Mouse (Mus musculus) embryonic facial prominence, embryonic 10.5 days (tissue): Measurements from ENCODE around the gene Myo16. TPM values are rescaled to one million over a fixed set of nuclear protein-coding genes. Genes with fewer than 3 reads are reported as not detected.
A peak's percentile ranks its signal among the peaks of the same experiment; 100 is the strongest.

Source experiments
- DNase-seq: peaks from one replicate; pipeline ENCODE4 v3.0.0-alpha.2; 2017; ENCODE audit warnings: low spot score
- H3K27ac ChIP-seq: fragments of 300-500 bp; sonication (generic); replicated peaks from 2 replicates; pipeline ENCODE4 v1.5.1; 2016; ENCODE audit warnings: mild to moderate bottlenecking
- H3K27me3 ChIP-seq: fragments of 300-500 bp; sonication (generic); replicated peaks from 2 replicates; pipeline ENCODE4 v1.6.1; 2016; ENCODE audit warnings: low read depth, mild to moderate bottlenecking; ENCODE audit not compliant: poor library complexity, severe bottlenecking
- H3K36me3 ChIP-seq: fragments of 300-500 bp; sonication (generic); replicated peaks from 2 replicates; pipeline ENCODE4 v1.6.1; 2016; ENCODE audit warnings: mild to moderate bottlenecking, moderate library complexity
- H3K4me1 ChIP-seq: fragments of 300-500 bp; sonication (generic); 2 replicates; pipeline ENCODE4 v1.6.1; 2016
- H3K4me3 ChIP-seq: fragments of 300-500 bp; sonication (generic); 2 replicates; pipeline ENCODE4 v1.5.1; 2016; ENCODE audit warnings: mild to moderate bottlenecking, moderate library complexity
- H3K9me3 ChIP-seq: fragments of 300-500 bp; sonication (generic); 2 replicates; pipeline ENCODE4 v1.6.1; 2016; ENCODE audit warnings: mild to moderate bottlenecking
- WGBS: fragments of 180-500 bp; shearing (Covaris S2); methylation state at CpG from one replicate; pipeline ENCODE4 v1.1.7; 2016; 5-methylcytosine and 5-hydroxymethylcytosine counted together
- polyA plus RNA-seq: library from polyadenylated mRNA; unstranded; fragments of >200 nt; fragmentation: Nextera tagmentation; extraction: Ambion mirVana; gene quantifications from 2 replicates; pipeline ENCODE4 v1.2.1, GENCODE M21; 2016

Myo16 gene
- polyA plus RNA-seq: 0.97 and 1.1 TPM in 2 replicates

- Histone ChIP-seq H3K4me3 (peak within 1 kb of the TSS; percentile 76), H3K4me1 (peaks cover 14% of the 10 kb centered on the region; the same call in 1 of the 2 replicates), H3K9me3 (0 out of 2 replicates have a peak, but pooled peaks cover 1% of the 10 kb centered on the region), H3K27ac (peak within 1 kb of the TSS; percentile 82), H3K36me3 (no peaks in the 10 kb centered on the region), H3K27me3 (peaks cover 45% of the 10 kb centered on the region)
- under 1% methylated on average over 61 of the region's 61 CpGs for WGBS
- DNase-seq: peak; percentile 68
These were observed at the start of gene Myo16 for GRCm38 (mm10) chr8:10153611-10154438. Gene Myo16 (plus strand): TSS chr8:10153911.

DNA sequence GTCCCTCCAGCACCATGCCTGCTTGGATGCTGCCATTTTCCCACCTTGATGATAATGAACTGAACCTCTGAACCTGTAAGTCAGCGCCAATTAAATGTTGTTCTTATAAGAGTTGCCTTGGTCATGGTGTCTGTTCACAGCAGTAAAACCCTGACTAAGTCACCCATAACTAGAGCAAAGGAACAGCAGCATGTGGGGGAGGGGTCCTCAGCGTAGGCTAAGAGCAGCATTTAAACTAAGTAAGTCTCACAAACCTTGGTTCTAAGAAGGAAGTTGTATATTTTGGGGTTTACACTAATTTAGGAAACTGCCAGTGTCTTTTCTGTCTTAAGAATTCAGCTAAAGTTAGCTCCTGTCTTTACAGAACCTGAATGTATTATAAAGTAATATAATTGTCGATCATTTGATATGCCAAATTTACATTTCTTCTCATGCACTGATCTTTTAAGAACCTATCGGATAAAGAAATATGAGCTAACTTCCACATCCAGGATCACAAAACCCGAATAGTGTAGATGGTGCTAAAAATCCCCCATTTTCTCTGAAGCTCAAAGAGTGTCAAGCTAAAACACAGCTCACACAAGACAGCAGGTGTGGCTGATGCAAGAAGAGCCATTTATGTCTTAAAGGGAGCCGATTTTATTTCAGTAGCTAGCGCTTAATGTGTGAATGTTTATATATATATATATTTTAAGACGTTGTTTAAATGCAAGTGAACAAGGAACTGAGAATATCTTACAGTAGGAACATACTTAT is 45.0 kb upstream of the Myo16 start:
- H3K9me3 ChIP-seq: no peaks in the 10 kb centered on the region
- 87% methylated on average over 8 of the region's 8 CpGs for WGBS
- no peak overlapping the region for H3K4me3 ChIP-seq
- H3K27ac ChIP-seq: no peak overlapping the region
- no peaks in the 10 kb centered on the region for H3K27me3 ChIP-seq
- no peaks in the 10 kb centered on the region for H3K4me1 ChIP-seq
- DNase-seq: no peak
- no peaks in the 10 kb centered on the region for H3K36me3 ChIP-seq

GRCm38 (mm10) chr8:10122749-10123148 is 31.0 kb upstream of the Myo16 start:
- no peaks in the 10 kb centered on the region for H3K27me3 ChIP-seq
- 90% methylated on average over 5 of the region's 5 CpGs for WGBS
- no peak for DNase-seq

DNA sequence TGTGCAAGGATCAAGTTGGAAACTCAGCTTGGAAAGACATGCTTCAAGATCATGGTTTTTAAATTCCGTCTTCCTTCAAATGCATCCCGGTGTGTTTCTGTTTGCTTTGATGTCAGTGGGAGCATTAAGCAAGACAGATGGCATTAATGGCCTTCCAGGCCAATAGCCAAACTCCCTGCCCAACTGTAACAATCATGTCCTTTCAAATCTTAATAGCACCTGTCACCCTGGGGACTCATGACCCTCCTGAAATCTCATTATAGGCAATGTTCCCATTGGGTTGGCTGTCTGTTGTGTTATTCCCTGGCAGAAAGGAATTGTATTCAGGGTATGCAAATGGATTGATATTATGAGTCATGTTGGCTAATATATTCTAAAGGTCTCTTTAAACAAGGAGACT is 30.3 kb upstream of the Myo16 start:
- no peaks in the 10 kb centered on the region for H3K27me3 ChIP-seq
- WGBS: 88% methylated on average over 2 of the region's 2 CpGs
- no peak overlapping the region for H3K4me3 ChIP-seq
- no peaks in the 10 kb centered on the region for H3K36me3 ChIP-seq
- DNase-seq: no peak
- H3K4me1 ChIP-seq: no peaks in the 10 kb centered on the region
- H3K27ac ChIP-seq: no peak overlapping the region
- H3K9me3 ChIP-seq: no peaks in the 10 kb centered on the region

More at GRCm38 (mm10) chr8:10122749-10123148, 31.0 kb upstream of the Myo16 start:
- no peaks in the 10 kb centered on the region for H3K36me3 ChIP-seq
- no peak overlapping the region for H3K27ac ChIP-seq
- H3K9me3 ChIP-seq: no peaks in the 10 kb centered on the region
- no peaks in the 10 kb centered on the region for H3K4me1 ChIP-seq
- H3K4me3 ChIP-seq: no peak overlapping the region

- Histone ChIP-seq H3K4me3 (no peak overlapping the region), H3K4me1 (no peaks in the 10 kb centered on the region), H3K36me3 (no peaks in the 10 kb centered on the region), H3K27ac (no peak overlapping the region), H3K27me3 (no peaks in the 10 kb centered on the region), H3K9me3 (no peaks in the 10 kb centered on the region)
- WGBS: 81% methylated on average over 4 of the region's 4 CpGs
- no peak for DNase-seq
These were observed 28.0 kb upstream of the Myo16 start for GRCm38 (mm10) chr8:10125684-10126083.

- Histone ChIP-seq H3K4me1 (no peaks in the 10 kb centered on the region), H3K4me3 (no peak overlapping the region), H3K27me3 (no peaks in the 10 kb centered on the region), H3K27ac (no peak overlapping the region), H3K9me3 (no peaks in the 10 kb centered on the region), H3K36me3 (no peaks in the 10 kb centered on the region)
- no peak for DNase-seq
- WGBS: 81% methylated on average over 15 of the region's 15 CpGs
These were observed 22.9 kb upstream of the Myo16 start for GRCm38 (mm10) chr8:10130513-10131414.

GRCm38 (mm10) chr8:10139536-10139935 is 14.2 kb upstream of the Myo16 start:
- peak; percentile 15 for DNase-seq
- no peaks in the 10 kb centered on the region for H3K27me3 ChIP-seq
- H3K36me3 ChIP-seq: no peaks in the 10 kb centered on the region
- H3K4me1 ChIP-seq: 0 out of 2 replicates have a peak, but pooled peaks cover 2% of the 10 kb centered on the region
- H3K4me3 ChIP-seq: no peak overlapping the region
- H3K27ac ChIP-seq: no peak overlapping the region
- no peaks in the 10 kb centered on the region for H3K9me3 ChIP-seq
- WGBS: 36% methylated on average over 8 of the region's 8 CpGs

DNA sequence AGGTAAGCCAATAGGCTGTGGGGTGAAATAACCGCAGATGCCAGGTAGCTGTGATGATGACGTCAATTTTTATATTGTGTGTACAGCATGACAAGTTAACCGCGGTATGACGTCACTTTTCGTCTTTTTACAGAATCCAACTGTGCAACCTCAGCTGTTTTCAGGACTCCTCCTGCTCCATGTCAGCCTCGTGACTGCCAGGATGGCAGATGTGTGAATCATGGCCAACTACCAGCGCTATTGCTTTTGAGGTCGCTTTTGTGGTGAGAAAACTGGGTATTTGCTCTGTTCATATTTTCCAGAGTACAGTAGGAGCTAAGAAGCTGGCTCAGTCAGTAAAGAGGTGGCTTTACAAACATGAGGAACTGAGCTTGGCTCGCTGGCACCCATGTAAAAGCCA is 9.8 kb upstream of the Myo16 start:
- 91% methylated on average over 10 of the region's 10 CpGs for WGBS
- H3K4me1 ChIP-seq: 0 out of 2 replicates have a peak, but pooled peaks cover 2% of the 10 kb centered on the region
- H3K9me3 ChIP-seq: no peaks in the 10 kb centered on the region
- no peak overlapping the region for H3K4me3 ChIP-seq
- no peaks in the 10 kb centered on the region for H3K36me3 ChIP-seq
- H3K27ac ChIP-seq: no peak overlapping the region
- DNase-seq: no peak
- H3K27me3 ChIP-seq: 0 out of 2 replicates have a peak, but pooled peaks cover 3% of the 10 kb centered on the region

DNA sequence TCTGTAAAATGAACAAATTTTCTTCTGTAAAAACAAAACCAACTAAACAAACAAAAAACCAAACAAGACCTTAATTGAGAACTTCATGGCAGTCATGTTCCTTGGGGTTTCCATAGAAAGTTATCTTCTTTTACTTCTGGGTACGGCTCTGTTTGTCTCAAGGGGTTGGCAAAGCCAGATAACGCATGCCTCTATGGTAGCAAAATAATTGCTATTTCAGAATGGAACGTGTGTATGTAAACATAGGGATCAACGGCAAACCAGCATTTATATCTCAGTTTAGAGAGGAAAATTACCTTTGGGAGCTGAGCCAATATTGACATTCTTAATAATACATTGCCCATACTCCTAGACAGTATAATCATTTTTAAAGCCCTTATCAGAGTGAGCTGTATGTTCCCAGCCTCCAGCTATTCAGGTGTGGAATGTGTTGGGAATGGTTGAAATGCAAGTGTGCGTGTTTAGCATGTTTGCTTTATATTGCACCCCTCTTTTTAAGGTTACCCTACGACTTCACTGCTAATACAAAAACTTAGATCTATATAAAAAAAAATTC is 1.9 kb upstream of the Myo16 start:
- peaks cover 14% of the 10 kb centered on the region; the same call in 1 of the 2 replicates for H3K4me1 ChIP-seq
- no peak overlapping the region for H3K4me3 ChIP-seq
- H3K9me3 ChIP-seq: no peaks in the 10 kb centered on the region
- H3K27ac ChIP-seq: no peak overlapping the region
- peaks cover 45% of the 10 kb centered on the region for H3K27me3 ChIP-seq
- DNase-seq: no peak
- no peaks in the 10 kb centered on the region for H3K36me3 ChIP-seq
- WGBS: 85% methylated on average over 6 of the region's 6 CpGs

- Histone ChIP-seq H3K9me3 (0 out of 2 replicates have a peak, but pooled peaks cover 1% of the 10 kb centered on the region), H3K4me1 (peaks cover 14% of the 10 kb centered on the region; the same call in 1 of the 2 replicates), H3K4me3 (peak overlapping the region; percentile 76), H3K36me3 (no peaks in the 10 kb centered on the region), H3K27me3 (peaks cover 45% of the 10 kb centered on the region), H3K27ac (peak overlapping the region; percentile 82)
- peak; percentile 11 for DNase-seq
- WGBS: 8% methylated on average over 4 of the region's 4 CpGs
These were observed 681 bp downstream of the Myo16 start for GRCm38 (mm10) chr8:10154439-10154745.

DNA sequence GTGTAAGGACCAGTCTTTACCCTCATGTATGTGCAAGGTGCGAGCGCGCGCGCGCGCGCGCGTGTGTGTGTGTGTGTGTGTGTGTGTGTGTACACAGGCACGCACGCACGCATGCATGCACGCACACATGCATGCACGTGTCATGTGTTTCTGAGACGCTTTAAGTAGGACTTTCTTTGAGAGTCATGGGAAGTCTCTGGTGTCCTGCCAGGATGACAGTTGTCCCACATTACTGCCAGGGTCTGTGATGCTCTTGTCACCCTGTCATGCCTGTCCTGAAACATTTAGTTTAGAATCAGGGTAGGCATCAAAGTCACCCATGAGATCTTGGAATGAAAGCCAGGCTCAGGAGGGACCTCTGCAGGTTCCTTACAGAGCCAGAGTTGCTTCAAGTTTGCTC is 1.4 kb downstream of the Myo16 start:
- no peak for DNase-seq
- peak overlapping the region; percentile 76 for H3K4me3 ChIP-seq

More for the DNA sequence above, 1.4 kb downstream of the Myo16 start:
- H3K27ac ChIP-seq: no peak overlapping the region
- H3K27me3 ChIP-seq: peaks cover 42% of the 10 kb centered on the region
- no peaks in the 10 kb centered on the region for H3K36me3 ChIP-seq
- 94% methylated on average over 16 of the region's 16 CpGs for WGBS
- 0 out of 2 replicates have a peak, but pooled peaks cover 1% of the 10 kb centered on the region for H3K9me3 ChIP-seq
- H3K4me1 ChIP-seq: peaks cover 14% of the 10 kb centered on the region; the same call in 1 of the 2 replicates
